Mouse (Mus musculus): ENCODE data around the gene Chst11.

Chst11 gene

DNA sequence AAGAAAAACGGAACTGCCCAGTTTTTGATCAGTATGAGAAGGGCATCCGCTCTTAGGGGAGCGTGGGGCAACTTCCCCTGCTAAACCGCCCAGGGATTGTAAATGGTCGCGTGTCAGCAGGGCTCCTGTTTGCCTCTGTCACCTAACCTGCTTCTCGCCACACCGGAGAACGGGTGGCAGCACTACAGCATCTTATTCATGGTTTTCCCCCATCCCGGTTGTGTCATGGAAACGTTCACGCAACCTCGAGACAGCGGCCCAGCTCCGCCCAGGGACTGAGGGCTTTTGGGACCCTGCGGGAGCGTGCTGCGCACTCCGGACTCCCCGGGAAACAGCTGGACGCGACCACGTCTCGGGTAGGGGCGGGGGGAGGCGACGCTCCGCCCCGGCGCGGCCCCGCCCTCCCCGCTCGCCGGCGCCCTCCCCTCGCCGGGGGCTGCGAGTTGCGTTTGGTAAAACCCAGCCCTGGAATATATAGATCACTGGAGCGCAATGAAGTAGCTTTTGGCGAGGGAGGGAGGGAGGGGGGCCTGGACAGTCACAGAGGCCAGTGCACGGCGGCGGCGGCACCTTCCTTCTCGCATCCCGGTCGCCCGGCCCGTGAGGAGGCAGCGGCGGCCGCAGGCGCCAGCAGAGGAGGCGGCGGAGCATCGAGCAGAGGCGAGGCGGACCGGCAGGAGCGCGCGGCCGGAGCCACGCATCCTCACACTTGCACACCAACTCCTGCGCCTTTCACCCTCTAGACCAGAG is at the start of gene Chst11:
TSS of gene Chst11 (plus strand) at position 549 of the 750 bp plus-strand sequence.
- peak; percentile 84 for DNase-seq

DNA sequence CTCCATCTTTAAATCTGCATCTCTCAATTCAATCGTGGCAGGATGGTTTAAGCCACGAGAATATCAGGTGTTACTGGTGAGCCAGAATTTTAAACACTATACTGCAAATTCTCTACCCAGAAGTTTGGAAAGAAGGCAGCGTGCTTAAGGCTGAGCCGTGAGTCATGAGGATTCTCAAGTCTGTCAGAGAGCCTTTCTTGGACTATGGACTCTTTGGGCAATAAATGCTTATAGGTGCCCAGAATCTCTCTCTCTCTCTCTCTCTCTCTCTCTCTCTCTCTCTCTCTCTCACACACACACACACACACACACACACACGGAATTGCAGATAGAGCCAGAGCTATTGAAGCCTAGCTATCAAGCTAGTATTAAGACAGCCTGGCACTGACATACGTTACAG is 49.5 kb upstream of the Chst11 start:
- DNase-seq: no peak

DNA sequence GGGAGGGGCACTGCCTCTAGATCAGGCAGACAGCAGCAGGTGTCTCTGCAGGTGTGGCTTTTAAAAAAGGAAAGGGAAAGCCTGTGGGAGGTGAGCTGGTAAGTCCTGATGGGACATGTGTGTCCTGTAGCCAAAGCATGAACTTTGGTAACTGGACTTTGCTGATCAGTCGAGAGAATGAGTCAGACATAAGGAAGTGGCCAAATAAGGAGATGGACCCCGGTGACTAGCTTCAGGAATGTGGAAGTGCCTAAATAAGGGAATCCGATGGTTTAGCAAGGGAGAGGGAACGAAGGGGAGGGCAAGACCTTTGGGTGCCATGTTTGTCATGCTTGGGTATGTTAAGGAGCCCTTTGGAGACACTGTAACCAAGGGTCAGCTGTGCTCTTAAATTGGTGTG is 31.9 kb upstream of the Chst11 start:
- DNase-seq: no peak

DNA sequence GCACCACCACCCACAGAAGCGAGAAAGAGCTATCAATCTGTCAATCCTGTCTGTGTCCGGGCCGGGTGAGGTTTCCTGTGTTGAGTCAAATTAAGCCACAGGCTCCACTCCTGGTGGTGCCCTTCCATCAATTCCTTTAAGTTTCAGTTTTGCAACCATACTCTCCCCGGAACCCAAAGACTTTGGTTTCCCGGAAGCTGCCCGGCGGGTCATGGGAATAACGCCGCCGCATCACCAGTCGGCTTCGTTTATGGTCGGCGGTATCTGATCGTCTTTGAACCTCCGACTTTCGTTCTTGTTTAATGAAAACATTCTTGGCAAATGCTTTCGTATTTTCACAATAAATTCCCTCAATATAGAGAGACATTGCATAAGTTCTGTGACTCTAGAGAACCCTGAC is 30.2 kb upstream of the Chst11 start:
- no peak for DNase-seq

DNA sequence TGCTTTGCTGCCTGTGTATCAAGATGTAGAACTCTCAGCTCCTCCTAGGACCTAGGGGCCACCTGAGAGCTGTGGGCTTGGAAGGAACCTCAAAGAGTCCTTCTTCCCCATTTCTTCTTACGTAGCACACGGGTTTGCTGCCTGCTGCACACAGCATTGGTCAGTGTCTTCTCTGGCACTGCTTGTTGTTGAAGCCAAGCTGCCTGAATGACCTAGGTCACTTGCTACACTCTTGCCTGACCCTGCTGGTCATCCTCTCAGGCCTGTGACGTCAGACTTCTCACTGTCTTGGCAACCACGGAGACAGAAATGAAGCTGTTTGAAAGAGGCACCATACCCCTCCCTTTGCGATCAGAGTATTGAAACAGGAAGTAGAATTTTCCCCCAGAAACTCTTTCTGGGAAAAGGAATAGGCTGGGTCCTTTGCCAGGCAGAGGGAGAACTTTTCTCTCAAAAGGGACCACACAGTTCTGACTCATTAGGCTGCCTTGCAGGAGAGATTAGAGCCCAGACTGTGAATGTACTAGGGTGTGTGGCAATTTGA is 27.0 kb upstream of the Chst11 start:
- DNase-seq: no peak

DNA sequence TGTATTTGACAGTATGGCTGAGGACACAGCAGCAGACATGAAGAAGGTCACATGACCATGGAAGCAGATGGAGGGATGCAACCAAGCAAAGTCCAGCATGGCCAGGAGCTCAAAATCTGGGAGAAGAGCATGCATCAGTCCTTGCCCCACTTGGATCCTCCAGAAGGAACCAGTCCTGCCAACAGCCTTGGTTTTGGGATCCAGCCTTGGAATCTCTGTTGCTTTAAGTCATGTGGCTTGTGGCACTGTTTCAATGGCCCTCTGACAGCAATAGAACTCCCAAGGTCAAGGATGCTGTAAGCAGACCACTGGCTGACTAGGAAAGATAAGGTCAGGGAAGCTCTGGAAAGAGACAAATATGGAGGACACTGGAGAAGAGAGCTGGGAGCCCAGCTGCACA is 26.0 kb upstream of the Chst11 start:
- no peak for DNase-seq

DNA sequence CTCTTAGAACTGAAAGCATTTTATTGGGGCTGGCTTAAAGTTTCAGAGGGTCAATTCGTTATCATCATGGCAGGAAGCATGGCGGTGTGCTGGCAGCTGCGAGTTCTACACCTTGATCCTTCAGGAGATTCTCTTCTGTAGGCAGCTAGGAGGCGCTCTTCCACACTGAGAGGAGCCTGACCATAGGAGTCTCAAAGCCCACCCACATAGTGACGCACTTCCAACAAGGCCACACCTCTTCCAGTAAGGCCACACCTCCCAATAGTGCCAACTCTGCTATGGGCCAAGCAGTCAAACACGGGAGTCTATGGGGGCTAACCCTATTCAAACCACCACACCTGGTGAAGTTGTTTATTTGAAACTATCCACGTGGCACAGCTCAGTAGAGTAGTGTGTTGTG is 24.0 kb upstream of the Chst11 start:
- DNase-seq: no peak

DNA sequence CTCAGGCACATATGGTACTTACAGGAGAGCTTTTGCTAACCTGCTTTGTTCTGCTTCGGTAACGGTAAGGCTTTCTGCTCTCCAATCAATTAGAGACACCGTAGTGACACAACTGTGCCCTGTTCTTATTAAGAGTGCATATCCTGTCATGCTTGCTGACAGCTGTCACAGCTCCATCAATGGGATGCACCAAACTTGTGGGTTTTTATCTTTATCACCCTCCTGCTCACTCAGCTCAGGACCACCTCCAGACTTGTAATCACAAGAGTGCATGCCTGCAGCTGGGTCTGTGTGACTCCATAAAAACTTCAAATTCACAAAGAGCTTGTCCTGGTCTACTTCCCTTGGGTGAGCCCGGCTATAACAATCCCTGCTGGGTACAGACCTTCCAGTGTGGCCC is 23.3 kb upstream of the Chst11 start:
- DNase-seq: no peak

DNA sequence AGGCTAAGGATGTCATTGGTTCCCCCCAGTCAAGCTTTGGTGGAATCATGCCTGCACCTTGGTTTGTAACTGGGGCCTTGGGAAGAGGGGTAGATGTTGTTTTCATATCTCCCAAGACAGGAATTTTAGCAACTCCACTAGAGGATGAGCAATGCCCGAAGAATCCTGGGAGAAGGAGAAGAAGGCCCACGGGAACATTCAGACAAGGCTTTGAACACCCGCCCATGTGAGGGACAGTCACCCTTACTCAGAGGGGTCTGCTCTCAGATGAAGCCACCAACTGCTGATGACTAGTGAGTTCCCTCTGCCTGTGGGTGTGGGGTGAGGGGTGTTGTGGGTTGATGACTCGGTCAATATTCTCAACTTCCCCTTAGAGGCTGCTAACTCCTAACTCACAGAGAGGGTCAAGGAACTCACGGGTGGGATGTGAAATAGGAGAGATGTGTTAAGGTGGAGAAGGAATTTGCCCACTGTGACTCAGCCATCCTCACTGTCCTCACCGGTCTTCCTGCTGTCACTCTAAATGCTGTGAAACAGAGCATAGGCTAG is 22.8 kb upstream of the Chst11 start:
- no peak for DNase-seq

DNA sequence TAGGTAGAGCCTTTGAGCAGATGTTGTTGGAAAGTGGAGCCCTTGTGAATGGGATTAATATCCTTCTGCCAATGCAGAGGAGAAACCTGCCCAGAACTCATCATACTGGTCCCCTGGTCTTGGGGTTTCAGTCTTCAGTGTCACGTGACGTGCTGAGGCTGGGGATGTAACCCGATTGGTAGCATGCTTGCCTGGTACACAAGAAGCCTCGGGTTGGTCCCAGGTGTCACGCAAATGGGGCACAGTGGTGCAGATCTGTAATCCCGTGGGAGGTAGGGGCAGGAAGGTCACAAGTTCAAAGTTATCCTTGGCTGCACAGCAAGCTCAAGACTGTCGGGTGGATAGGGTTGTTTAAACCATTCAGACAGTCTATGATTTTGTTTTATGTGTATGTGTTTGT is 20.8 kb upstream of the Chst11 start:
- no peak for DNase-seq

DNA sequence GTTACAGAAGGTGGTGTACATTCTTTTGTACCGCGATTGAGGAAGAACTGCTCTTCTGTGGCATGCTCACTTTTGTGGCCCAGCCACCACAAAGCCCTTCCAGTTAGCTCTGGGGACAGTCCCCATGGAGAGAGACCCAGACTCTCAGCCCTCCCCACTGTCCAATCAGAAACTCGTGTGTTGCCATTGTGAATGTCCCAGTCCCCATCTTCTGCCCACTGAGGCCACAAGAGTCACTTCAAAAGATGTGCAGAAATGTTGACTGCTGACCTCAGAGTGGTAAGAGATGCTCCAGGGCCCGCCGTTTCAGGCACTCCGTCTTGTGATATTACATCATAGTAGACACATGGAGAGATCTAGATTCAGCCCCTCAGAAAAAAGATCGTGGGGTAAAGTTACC is 18.6 kb upstream of the Chst11 start:
- no peak for DNase-seq

DNA sequence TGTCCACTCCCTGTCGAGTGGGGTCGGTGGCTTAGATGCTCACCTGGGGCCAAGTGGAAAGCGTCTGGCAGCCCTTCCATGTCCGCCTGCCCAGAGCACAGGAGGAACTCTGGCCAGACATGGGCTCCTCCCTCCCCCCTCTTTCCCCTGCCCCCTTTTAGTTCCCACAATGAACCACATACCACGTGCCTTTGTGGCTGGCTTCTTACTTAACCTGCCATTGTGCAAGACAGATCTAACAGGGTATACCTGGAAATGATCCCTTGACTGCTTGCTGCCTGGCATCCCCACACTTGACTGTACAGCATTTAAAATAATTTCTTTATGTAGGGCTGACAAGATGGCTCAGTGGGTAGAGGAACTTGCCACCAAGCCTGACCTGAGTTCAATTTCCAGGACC is 15.7 kb upstream of the Chst11 start:
- DNase-seq: no peak

DNA sequence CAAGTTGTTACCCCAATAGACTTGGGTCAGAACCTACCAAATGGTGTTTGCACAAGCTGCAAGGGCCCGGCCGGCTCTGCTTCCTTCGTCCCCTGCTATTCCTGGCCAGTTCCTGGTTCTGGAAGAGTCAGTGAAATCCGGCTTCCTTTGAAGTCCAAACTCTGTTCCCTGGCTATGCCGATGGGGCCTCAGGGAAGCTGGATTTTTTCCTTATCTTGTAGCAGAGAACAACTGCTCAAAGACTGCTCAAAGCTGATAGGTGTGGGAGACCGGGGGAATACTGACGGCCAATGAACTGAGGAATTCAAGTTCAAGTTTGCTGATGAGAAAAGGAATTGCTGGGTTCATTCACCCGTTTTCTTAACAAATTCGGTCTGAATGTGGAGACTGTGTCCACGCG is 13.7 kb upstream of the Chst11 start:
- no peak for DNase-seq

DNA sequence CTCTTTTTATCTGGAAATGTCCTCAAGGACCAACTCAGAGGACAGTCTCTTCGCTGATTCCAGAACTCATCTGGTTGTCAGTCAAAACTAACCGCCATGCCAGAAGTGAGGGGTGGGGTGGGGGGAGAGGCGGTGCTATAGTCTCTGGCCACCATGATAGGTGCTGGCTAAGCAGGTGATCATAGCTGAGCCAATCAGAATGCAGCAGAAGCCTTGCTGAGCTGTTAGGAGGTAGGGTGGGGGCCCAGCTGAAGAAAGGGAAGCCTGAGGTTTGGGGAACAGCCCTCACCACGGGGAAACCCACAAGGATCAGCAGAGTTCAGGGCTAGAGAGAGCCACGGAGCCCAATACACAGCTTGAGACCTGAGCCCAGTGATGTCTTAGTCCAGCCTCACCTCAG is 11.1 kb upstream of the Chst11 start:
- no peak for DNase-seq

DNA sequence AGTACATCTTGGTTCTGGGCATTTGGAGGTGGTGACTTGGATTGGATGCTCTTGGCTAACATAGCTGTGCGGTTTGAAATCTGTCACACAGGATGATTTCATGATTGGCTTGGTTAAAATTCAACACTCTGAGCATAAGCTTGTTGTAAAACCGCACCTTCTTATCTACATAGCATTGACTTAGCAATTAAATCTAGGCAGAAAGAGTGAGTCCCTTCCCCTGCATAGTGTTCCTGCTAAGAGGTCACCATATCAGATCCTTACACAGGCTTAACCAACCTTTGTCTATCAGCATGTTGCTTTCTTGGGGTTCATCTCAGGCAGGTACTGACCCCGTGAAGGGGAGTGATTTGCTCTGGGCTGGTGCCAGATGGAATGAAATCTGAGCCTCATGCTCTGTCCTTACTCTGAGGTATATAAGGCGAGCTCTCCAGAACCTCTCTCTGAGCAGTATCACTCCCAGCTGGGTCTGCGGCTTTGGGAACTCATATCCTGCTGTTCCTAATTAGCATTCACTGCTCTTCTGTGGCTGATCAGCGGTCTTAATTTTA is 10.6 kb upstream of the Chst11 start:
- DNase-seq: no peak

DNA sequence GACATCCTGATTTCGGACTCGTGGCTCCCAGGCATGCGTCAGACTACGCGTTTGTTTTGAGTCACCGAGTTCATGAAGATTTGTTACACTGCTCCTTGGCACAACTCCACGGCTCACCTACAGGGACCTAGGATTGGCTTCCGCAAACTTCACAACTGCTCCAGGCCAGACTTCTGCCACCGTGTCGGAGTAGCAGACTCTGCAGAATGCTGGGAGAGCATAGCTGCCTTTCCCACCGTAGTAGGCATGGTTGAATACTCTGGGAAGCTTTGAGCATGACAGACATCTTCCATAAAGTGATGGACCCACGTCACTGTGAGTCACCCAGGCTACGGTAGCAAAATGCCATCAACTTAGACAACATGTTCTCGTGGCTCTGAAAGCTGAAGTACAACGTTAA is 9.5 kb upstream of the Chst11 start:
- no peak for DNase-seq

DNA sequence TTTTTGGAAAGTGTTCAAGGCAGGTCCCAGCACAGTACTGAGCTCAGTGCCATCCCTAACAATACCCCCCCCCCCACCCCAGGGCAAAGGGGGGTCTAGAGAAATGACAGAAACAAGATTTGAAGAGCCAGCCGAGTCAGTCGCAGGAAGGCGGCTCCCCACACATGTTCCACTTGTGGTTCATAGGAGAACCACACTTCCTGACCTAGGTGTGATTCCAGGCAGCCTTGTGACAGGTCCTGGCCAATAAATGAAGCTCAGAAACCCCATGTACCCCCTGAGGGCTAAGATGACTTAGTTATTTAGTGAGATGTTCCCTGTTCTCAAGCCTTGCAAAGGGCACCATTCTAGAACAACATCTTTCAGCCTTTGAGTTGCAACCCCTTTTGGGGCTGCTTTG is 3.0 kb upstream of the Chst11 start:
- DNase-seq: no peak

DNA sequence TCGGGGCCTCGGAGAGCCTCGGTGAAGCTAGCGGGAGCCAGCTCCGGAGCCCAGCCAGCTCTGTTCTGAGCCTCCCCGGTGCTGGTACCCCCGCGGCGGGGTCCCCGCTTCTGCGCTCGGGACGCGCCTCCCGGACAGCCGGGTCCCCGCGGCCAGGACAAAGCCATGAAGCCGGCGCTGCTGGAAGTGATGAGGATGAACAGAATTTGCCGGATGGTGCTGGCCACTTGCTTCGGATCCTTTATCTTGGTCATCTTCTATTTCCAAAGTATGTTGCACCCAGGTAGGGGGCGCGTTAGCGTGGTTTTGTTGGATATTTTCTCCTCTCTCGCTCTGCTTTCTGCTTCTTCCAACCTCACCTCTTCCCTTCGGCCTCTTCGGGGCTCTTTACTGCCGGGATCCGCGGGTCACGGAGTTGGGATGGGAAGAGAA is 418 bp downstream of the Chst11 start:
- peak; percentile 65 for DNase-seq

DNA sequence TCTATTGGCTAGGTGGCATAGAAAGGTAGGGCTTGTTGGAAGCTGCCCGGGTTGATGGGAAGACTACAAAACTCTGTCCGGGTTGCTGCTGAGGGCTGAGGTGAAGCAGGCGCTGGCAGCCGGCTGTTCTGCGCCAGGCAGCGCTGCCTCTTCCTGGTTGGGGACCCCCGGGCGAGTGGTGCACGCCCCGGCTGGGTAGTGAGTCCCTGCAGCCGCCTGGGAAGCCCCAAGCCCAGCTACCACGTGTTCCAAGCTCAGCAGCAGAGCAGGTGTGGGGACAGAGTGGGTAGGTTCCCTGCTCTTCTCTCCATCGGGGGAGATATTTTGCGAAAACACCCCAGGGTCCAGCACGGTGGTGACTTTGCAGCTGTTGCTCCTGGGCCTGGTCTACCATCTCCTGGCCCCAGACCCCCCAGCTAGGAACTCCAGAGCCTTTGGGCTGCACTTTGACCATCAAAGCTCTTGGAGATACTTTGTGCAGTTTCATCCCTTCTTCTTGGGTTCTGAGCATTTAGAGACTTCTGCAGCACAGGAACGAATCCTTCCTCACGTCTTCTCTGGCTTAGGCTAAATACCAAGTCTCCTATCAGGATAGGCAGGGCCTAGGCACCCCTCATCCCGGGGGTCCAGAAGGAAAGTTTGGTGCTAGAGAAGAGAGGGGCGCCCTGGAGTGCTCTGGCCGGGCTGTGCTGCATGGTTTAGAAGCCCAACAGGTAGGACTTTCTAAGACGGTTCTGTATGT is 1.1 kb downstream of the Chst11 start:
- peak; percentile 18 for DNase-seq

DNA sequence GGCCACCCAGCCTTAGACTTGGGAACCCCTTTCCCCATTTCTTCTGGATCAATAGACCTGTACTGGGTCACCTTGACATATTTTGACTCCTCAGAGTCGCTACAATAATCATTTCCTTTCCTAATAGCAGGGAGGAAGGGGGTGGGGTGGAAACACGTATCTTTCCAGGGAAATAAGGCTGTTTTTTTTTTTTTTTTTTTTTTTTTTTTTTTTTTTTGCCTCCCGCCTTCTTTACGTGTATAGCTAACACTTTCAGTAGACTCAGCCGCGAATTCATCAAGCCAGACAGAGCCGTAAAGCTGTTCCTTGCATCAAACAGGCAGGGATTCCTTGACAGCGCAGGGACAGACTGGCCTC is 1.7 kb downstream of the Chst11 start:
- no peak for DNase-seq

DNA sequence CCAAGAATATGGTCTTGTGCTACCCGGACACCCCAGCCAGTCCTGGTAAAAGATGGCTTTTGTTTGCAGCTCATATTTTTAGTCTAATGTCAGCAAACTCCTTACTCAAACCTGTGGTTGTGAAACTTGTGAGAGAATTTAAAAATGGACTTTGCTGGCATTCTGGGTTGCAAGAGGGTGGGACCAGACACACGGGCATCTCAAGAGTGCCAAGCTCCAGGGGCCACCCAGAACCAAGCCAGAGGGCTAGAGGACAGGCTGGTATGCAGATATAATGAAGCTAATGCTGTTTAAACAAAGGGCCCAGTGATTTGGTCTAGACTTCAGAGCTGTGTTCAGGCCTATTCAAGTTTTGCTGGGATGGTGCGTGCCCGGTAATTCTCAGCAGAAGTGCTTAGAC is 2.1 kb downstream of the Chst11 start:
- DNase-seq: no peak

DNA sequence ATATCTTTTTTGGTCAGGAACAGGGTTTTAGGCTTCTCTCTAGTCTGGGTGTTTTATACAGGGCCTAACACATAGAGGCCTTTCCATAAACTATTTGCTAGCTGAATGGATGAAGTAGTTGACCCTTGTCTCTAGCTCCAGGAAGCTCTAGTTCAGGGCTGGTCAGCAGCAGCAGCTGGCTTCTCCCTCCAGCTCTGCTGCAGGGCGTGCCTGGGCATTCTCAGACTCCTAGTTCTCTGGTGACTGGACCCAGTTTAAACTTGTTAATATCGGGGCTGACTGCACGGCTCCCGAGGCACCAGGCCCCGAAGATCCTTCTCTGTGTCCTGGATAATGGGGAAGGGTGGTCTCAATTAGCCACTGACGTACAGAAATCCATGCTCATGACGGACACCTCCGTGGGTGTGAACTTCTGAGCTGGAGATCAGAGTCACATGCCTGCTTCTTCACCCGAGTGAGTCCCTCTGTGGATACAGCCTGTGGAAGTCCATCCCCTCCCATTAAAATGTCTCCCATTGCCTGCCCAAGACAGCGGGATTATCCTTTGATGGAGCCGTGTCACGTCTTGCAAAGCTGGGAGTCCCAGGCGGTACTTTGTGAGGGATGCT is 4.2 kb downstream of the Chst11 start:
- no peak for DNase-seq

DNA sequence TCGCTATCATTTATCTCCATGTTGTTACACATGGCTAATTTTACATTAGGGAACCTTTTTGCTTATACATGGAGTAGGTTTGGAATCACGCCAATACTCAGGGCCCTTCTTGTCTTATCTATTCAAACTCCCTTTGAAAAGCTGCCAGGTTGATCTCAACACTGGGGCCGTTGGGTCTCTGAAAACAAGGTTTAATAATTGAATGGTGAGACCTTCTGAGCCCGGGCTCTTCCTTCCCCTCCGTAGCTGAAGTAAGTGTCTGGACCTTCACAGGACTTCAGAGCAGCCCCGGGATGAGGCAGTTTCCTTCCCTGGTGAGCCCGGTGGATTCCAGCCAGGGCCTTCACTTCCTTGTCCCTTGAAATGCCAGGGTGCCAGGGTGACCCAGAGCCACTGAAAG is 5.6 kb downstream of the Chst11 start:
- no peak for DNase-seq

All from right cerebral cortex, postnatal 25 days (tissue).